Mouse (Mus musculus): ENCODE measurements around the gene Phkg1. TPM values are rescaled to one million over a fixed set of nuclear protein-coding genes. Genes with fewer than 3 reads are reported as not detected.

The Phkg1 gene
- total RNA-seq, 2 experiments from 2014 or later, result 199 to 205 TPM

Other genes with a start within 250 kb of the Phkg1 start
- 1 to 10 TPM; 3.1 to 3.2 TPM for gene Zfp11, start 228.4 kb downstream of the Phkg1 start, total RNA-seq (2021)
- gene Sept14, start 190.0 kb downstream of the Phkg1 start, total RNA-seq (2021), result not detected
- 10 to 100 TPM; 72.1 to 74.5 TPM for gene Mrps17, start 183.1 kb downstream of the Phkg1 start, total RNA-seq (2021)
- gene Nipsnap2, start 173.5 kb downstream of the Phkg1 start, total RNA-seq (2021), result 100 to 1,000 TPM; 407 to 464 TPM
- 10 to 100 TPM; 15.9 to 18.2 TPM for gene Psph, start 111.1 kb downstream of the Phkg1 start, total RNA-seq (2021)
- gene Sumf2, start 51.6 kb downstream of the Phkg1 start, total RNA-seq (2021), result 10 to 100 TPM in 1 of 2 experiments, 1 to 10 TPM in 1; 9.8 to 13.5 TPM
- 100 to 1,000 TPM; 404 to 489 TPM for gene Chchd2, start 11.1 kb downstream of the Phkg1 start, total RNA-seq (2021)
- gene Zbed5, start 2.8 kb downstream of the Phkg1 start, total RNA-seq (2021), result 1 to 10 TPM; 1.1 to 1.9 TPM
- 1 to 10 TPM in 1 of 2 experiments, under 1 TPM in 1; 0.45 to 1.4 TPM for gene Nupr1l, start 10.0 kb upstream of the Phkg1 start, total RNA-seq (2021)
- gene Vkorc1l1, start 43.4 kb upstream of the Phkg1 start, total RNA-seq (2021), result 10 to 100 TPM; 17.6 to 18.5 TPM
- gene Gusb, start 104.5 kb upstream of the Phkg1 start, total RNA-seq (2021), result 10 to 100 TPM; 16.5 to 23.5 TPM
- gene Asl, start 130.7 kb upstream of the Phkg1 start, total RNA-seq (2021), result 10 to 100 TPM; 10.2 to 10.3 TPM
- gene Crcp, start 130.7 kb upstream of the Phkg1 start, total RNA-seq (2021), result 10 to 100 TPM; 14.5 to 16.5 TPM
- gene Tpst1, start 174.8 kb upstream of the Phkg1 start, total RNA-seq (2021), result 10 to 100 TPM; 26.8 to 30.9 TPM
- 1 to 10 TPM; 3.9 to 5.7 TPM for gene Kctd7, start 246.3 kb upstream of the Phkg1 start, total RNA-seq (2021)

Data from gastrocnemius, postnatal 10 days (tissue).